Mouse (Mus musculus) left cerebral cortex, adult 2 months (tissue): ENCODE data around the gene Xrcc6. TPM values are rescaled to one million over a fixed set of nuclear protein-coding genes. Genes with fewer than 3 reads are reported as not detected.

Source experiments
- DNase-seq, 2 experiments: peaks; one replicate each; pipeline ENCODE4 v3.0.0; 2021 to 2022; ENCODE audit warnings: low spot score in 2 of 2, mixed read lengths in 1 of 2; ENCODE audit errors: extremely low spot score in 1 of 2
- H3K27ac ChIP-seq: fragments of 200-600 bp; 2 replicates; pipeline ENCODE4 v1.8.1; 2022
- H3K4me3 ChIP-seq: fragments of 200-600 bp; 2 replicates; pipeline ENCODE4 v1.8.1; 2022
- CTCF ChIP-seq: fragments of 200-600 bp; IDR thresholded peaks from 2 replicates; pipeline ENCODE4 v1.8.1; 2022; ENCODE audit warnings: antibody characterized with exemption, mild to moderate bottlenecking, moderate library complexity
- intact Hi-C: fragments of 180-260 bp; cut with DNase I; formaldehyde crosslinking; loops from one replicate; pipeline ENCODE4 v1.15.1; 2025
- total RNA-seq, 2 experiments: library from RNA; stranded (reverse); gene quantifications; 2 replicates each; pipeline ENCODE4 v1.2.3; 2021

The Xrcc6 gene
- total RNA-seq, 2 experiments from 2014 or later, result 22.5 to 29.7 TPM

- H3K4me3 ChIP-seq, result no peak overlapping the region
- DNase-seq, result no peak
- no peak overlapping the region for H3K27ac ChIP-seq
- TF ChIP-seq CTCF, result no peak
- intact Hi-C loops, result no loop called here
Observed at GRCm38 (mm10) chr15:82027726-82028125, 40.1 kb downstream of the Xrcc6 start.

GRCm38 (mm10) chr15:82032386-82032785, 44.8 kb downstream of the Xrcc6 start:
- no peak for DNase-seq
- H3K4me3 ChIP-seq, result no peak overlapping the region
- no peak overlapping the region for H3K27ac ChIP-seq
- no peak for TF ChIP-seq CTCF
- intact Hi-C loops, result no loop called here

- TF ChIP-seq CTCF, result no peak
- no peak within 1 kb of the TSS for H3K4me3 ChIP-seq
- no peak within 1 kb of the TSS for H3K27ac ChIP-seq
- DNase-seq, result no peak
- intact Hi-C loops, result no loop called here
Observed at GRCm38 (mm10) chr15:82033762-82034161, 46.1 kb downstream of the Xrcc6 start, which contains the start of gene Desi1. Gene Desi1, minus strand, starts transcription at chr15:82033862.

- no peak overlapping the region for H3K27ac ChIP-seq
- DNase-seq, result no peak
- peak; percentile 59 for TF ChIP-seq CTCF
- H3K4me3 ChIP-seq, result no peak overlapping the region
- intact Hi-C loops, result loop anchor here (5.0 kb wide), 1 partner anchor 79 kb away; no protein-coding TSS in a partner anchor
Observed at GRCm38 (mm10) chr15:82035904-82036689, 48.5 kb downstream of the Xrcc6 start.

- Histone ChIP-seq H3K4me3 (no peak overlapping the region), H3K27ac (no peak overlapping the region)
- no peak for DNase-seq
- intact Hi-C loops, result no loop called here
- peak; percentile 84 for TF ChIP-seq CTCF
Observed at GRCm38 (mm10) chr15:82040650-82041049, 53.0 kb downstream of the Xrcc6 start.

- no peak for DNase-seq
- intact Hi-C loops, result no loop called here
- peak; percentile 50 for TF ChIP-seq CTCF
- H3K27ac ChIP-seq, result no peak overlapping the region
- no peak overlapping the region for H3K4me3 ChIP-seq
Observed at GRCm38 (mm10) chr15:82044166-82044784, 56.6 kb downstream of the Xrcc6 start.

- no peak for DNase-seq
- intact Hi-C loops, result loop anchor here (2.0 kb wide), 1 partner anchor 30 kb away; no protein-coding TSS in a partner anchor
- no peak overlapping the region for H3K27ac ChIP-seq
- peak overlapping the region; percentile 96 for H3K4me3 ChIP-seq
- no peak for TF ChIP-seq CTCF
Observed at GRCm38 (mm10) chr15:82046246-82046891, 58.7 kb downstream of the Xrcc6 start.

GRCm38 (mm10) chr15:82047080-82047883, 59.6 kb downstream of the Xrcc6 start, which contains the start of gene Snu13:
Gene Snu13, minus strand, starts transcription at chr15:82047598.
- peak within 1 kb of the TSS; percentile 91 for H3K27ac ChIP-seq
- H3K4me3 ChIP-seq, result peak within 1 kb of the TSS; percentile 96
- intact Hi-C loops, result loop anchor here (2.0 kb wide), 1 partner anchor 30 kb away; no protein-coding TSS in a partner anchor
- TF ChIP-seq CTCF, result no peak
- DNase-seq, result peak; percentile 92 to 93

- Histone ChIP-seq H3K4me3 (no peak overlapping the region), H3K27ac (no peak overlapping the region)
- DNase-seq, result no peak
- intact Hi-C loops, result no loop called here
- TF ChIP-seq CTCF, result no peak
Observed at GRCm38 (mm10) chr15:82052544-82052943, 64.9 kb downstream of the Xrcc6 start.

- no peak for TF ChIP-seq CTCF
- no peak within 1 kb of the TSS for H3K4me3 ChIP-seq
- intact Hi-C loops, result no loop called here
Observed at GRCm38 (mm10) chr15:82058719-82059201, 71.1 kb downstream of the Xrcc6 start, which contains the start of gene 4930407I10Rik. Gene 4930407I10Rik, plus strand, starts transcription at chr15:82059151.

GRCm38 (mm10) chr15:82063909-82064308, 76.3 kb downstream of the Xrcc6 start:
- DNase-seq, result no peak
- Histone ChIP-seq H3K27ac (no peak overlapping the region), H3K4me3 (no peak overlapping the region)
- intact Hi-C loops, result loop anchor here (2.0 kb wide), 1 partner anchor 101 kb away; no protein-coding TSS in a partner anchor
- TF ChIP-seq CTCF, result no peak

More at GRCm38 (mm10) chr15:82058719-82059201, 71.1 kb downstream of the Xrcc6 start, which contains the start of gene 4930407I10Rik:
- H3K27ac ChIP-seq, result no peak within 1 kb of the TSS
- no peak for DNase-seq
